Mouse (Mus musculus) right cerebral cortex, postnatal 10 days (tissue): ENCODE data around the gene Sorbs1.

Experiments used
- DNase-seq, 2 experiments: peaks; one replicate each; pipeline ENCODE4 v3.0.0; 2021; ENCODE audit warnings: low spot score in 2 of 2

Sorbs1 gene

DNA sequence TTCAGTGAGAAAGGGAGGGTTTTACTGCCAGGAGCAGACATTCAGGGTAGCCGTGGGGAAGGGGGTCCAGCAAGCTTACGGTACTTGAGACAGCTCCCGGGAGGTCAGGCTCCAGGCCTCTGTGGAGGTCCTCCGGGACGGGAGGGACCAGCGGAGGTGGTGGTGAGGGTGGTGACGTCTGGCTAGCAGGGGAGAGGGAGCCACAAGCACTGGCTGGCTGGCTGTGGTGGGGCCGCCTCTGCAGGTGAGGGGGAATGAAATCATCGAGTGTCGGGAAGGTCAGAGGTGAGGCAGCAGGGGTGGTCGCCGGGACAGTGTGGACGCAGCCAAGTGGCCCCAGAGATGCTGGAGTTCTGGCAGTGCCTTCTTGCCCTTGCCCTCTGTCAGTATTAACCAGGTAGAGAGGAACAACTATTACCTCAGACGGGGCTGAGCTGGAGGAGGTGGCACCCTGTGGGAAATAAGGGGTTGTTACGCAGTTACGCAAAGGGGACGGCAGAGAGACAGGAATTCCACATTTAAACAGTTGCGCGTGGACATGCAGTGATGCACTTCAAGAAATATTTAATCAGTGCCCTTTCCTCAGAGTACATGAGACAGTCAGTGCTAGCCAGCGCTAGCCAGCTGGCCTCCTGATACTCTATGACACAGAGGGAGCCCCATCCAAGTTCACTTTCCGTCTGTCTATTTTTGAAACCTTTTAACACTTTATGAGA is 136.9 kb downstream of the Sorbs1 start:
- DNase-seq = peak in 1 of 2 experiments; percentile 22

DNA sequence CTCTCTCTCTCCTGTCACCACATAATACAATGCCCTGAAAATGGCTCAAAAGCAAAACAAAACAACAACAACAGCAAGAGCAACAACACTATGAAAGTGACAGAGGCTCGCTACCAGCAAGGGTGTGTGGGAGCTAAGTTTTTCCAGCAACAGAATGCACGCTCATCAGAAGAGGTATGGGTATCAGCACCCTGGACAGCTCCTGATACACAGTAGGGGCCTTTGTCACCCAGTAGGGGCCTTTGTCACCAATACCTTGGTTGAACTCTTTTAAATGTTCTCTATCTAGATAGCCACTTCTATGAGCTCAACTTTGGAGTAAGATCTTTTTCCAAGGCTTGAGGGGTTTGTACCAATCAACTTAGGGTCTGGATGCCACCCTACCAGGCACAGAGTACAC is 138.9 kb downstream of the Sorbs1 start:
- no peak for DNase-seq

DNA sequence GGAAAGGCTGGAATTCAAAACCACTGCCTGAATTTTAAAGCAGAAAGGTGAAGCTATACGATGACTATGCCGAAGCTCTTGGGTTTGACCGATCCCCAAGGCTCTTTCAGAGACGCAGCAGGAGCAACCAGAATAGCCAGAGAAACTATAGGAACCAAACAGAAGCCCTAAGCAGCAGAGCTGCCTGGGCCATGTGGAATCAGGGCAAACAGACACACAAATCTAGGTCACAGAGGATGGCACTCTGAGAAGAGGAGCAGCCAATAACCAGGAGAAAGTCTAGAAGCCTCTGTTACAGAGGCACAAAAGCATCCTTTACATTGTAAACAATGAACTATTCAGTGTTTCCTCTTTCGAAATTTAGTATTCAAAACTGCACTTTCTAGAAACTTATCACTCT is 140.9 kb downstream of the Sorbs1 start:
- no peak for DNase-seq

DNA sequence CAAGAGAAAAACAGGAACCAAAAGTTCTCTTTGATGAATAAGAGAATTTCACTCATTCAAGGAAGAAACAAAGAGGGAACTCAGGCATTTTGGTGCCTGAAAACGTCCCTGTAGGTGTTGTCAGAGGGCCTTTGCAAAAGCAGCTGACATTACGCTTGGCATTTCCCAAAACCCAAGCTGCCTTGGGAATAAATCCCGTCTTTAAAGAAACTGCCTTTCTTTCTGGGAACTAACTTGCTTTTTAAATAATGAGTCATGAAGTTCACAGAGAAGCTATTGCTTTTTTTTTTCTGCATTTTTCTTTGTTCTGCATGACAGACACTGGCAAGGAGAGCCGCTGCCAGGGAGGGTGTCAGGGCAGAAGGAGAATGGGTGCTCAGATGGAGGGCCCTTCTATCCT is 141.7 kb downstream of the Sorbs1 start:
- DNase-seq = no peak

DNA sequence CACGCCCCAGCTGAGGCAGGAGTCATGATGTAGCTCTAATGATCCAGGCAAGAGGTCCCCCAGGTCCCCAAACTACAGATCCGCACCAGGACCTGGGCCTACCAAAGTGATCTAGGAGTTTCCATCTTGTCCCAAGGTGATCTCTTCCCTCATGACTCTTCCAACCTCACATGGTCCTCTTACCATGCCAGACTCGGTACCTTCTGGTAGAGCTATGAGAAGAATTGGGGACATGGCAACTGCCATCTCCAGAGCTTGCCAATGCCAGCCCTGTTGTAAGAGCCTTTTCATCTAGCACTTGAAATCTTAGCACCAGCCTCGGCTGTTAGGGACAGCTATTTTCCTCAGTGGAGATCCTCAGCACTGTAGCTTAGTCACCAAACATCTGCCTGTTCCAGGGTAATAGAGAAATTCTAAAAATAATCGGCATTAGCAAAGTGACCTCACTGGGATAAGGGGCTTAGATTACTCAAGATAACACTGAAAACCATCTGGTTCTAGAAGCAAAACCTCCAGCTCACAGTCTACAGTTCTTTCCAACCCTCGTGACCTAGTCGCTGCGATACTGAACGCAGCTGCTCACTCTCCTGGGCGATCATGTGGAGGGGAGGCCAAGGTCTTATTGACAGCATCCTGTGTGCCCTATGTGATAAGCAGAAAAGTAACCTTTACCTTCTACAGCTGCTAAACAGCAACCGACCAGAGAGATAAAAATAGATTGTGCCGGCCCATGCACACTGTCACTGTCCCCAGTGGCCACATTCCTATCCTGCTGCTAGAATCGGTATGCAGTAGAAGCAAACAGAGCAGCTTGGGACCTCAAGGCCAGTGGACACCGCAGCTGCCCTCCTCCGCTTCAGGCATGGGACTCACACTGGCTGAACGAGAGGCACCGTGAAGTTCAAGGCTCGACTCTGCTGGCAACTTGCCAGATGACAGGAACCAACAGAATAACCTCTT is 143.4 kb downstream of the Sorbs1 start:
- DNase-seq = no peak

DNA sequence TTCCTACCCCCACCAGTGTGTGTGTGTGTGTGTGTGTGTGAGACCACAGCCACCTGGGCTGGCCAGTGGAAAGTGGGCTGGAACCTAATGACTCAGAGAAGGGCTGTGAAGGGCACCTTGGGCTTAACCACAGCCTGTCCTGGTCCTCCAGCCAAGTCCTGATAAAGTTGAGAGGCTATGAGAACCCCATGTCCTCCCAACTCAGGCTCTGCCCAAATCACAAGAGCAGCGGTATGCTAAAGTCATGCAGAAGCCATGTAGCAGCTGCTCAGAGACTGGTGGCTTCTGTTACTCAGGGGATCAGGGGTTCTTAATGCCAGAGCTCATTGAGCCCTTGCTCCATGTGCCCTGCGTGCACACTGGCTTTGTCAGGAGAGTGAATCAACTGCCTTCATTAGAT is 145.1 kb downstream of the Sorbs1 start:
- DNase-seq = no peak

DNA sequence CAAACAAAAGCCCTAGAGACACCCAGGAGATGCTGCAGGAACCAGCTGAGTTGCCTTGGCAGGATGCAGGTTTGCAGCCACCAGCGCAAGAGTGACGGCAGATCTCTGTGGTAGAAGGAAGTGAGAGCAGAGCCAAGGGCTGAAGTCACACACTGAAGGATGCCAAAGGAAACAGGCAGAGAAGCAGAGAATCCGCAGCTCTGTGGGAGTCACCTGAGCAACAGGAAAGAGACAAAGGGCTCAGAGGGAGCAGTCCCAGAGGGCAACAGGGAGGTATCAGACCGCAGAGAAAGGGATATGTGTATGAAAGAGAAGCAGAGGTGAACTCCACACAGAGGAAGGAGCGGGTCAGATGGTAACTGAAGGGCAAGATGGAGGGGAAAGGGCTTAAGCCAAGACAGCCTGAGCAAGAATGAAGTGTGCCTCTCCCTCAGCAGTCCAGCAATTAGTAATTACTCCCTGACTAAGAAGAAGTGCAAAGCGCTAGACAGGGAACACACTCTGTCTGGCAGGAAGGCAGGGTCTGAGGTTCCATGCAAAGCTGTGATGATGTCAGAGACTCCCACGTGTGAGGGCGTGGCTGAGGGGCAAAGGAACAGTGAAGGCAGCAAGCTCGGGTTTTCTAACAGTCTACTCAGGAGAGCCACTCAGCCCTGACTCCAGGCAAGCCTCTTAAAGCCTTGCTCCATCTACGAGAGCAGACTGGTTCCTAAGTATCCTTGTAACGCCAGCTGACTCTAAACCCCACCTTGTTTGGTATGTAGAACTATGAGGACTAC is 147.2 kb downstream of the Sorbs1 start:
- DNase-seq = peak; percentile 62

DNA sequence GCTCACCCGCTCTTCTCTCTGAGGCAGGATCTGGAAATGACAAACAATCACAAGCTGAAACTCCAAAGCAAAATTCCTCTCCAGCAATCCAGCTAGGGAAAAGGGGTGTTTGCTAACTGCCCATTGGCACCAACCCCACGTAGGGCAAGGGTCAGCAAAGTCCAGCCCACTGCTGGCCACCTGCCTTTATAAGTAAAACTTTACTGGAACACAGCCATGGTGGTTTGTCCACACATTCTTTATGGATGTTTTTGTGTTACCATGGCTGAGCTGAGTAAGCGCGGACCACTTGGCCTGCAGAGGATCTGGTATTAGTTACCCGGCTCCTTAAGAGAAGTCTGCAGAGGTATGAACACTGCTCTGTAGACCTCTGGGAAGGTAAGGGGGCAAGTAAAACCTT is 148.4 kb downstream of the Sorbs1 start:
- DNase-seq = peak; percentile 61 to 64

DNA sequence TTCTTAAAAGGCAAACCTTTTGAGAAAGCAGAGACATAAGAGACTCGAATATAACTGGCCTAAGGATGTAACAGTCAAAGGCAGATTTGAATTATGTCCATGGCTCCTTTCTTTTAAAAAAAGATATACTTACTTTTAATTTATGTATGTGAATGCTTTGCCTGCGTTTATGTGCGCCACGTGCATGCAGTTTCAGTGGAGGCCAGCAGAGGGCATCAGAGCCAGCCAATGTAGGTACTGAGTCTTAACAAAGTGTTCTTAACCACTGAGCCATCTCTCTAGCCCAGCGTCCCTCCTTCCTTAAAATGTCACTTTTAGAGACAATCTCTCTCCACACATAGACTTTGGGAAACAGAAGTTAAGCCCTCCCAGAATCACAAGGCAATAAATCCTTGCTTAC is 150.1 kb downstream of the Sorbs1 start:
- DNase-seq = peak in 1 of 2 experiments; percentile 34

DNA sequence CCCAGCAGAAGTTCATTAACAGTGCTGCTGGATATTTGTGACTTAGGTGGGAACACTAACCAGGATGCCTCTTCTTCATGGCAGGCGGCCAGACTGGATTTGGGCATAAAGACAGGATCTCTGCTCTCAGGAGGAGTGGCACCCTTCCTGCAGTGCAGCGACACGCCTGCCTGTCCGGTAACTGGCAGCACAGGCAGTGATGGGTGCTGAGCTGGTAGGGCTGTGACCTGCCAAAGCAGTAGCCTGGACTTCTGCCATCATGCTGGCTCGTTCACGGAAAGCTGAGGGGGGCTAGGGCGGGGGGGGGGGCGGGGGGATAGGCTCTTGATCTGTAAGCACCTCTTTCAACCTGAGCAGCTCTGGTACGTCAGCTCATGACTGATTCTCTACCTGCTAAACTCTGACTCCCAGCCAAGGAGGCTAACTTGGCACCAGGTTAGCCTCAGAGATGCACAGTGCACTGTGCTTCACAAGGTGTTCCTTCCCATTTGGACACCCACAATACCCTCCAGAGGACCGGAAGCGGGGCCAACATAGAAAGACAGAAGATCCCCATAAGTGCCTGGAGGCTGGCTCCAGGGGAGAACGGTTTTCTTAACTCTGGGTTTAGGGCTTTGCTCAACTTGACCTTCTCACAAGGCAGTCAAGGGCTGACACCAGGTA is 151.2 kb downstream of the Sorbs1 start:
- peak; percentile 60 to 64 for DNase-seq

DNA sequence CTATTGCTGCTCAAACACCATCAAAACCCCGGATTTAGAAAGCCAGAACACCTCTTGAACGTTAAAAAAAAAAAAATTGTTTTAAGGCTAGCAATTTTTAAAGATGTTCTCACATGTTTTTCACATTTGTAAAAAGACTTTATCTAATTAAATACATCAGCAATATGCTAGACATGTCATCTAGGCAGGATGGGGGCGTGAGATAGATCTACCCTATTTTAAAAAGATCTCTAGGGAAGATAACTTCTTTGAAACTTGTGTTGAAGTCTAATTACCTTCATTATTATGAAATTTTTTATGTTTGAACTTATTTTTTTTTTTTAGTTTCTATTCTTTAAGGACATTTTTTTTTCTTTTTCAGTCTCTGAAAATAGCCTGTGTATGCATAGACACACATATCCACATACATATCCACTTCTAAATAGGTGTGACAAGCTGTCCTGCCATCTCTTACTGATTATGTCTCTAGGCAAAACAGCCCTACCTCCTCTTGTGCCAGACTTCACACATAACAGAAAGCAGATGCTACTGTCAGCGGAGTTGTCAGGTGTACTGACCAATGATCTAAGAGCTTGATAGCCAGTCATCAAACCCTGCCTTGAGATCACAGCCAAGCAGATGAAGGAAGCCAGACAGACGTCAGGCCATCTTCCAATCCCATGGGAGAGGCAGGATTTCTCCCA is 153.7 kb downstream of the Sorbs1 start:
- no peak for DNase-seq

DNA sequence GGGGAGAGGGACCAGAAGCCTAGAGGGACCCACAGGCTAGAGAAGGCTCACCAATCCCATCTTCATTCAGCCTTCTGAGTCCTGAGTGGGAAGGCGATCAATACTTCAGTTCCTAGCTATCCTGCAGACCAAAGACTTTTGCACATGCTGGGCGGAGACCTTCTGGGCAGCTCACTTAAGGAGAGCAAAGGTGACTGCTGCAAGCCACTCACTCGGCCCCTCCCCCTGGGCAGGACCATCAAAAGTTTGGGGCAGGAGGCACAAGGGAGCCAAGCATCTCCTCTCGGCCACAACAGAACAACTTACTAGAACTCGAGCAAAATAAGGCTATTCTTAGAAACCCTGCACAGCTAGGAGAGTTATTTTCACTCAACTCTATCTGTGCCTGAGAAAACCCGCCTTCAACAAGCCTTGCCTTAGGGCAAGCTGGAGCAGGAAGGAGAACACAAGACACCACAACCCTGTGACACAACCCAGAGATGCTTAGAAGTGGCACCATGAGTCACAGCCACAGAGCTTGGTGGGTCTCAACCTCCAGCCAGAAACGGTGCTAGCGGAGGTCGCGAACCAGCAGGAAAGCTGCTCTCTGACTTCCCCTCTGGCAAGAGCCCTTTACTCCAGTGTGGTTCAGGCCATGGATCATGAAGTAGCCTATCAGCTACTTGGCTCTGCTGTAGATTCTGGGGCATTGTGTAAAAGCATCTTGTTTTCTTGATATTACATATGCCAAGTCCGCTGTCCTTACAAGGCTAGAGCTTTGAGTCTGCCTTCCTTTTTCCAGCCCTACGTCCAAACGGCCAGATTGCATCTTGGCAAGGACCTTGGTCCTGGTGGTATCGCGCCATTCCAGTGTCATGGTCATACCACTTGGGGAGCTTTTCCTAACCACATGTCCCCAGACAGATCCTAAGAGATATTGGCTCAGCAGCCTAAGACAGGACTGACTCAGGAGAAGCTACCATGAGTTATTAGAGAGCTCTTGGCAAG is 156.8 kb downstream of the Sorbs1 start:
- DNase-seq = no peak

DNA sequence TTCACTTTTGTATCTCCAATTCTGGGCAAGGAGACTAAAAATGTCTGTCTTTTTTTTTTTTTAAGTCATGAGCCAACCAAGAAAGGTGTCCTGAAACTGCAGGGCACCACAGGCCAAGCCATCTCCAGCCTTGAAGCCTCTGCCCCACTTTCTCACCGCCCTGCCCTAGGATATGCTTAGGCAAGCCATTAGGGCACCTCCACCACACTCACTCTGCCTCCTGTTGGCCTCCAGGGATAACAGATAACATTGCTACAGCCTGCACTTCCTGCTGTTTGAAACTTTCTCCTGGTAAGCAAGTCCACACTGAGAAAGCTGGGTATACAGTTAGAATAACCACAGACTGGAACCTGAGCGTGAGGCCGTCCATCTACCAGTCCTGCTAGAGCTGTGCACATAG is 158.5 kb downstream of the Sorbs1 start:
- no peak for DNase-seq

DNA sequence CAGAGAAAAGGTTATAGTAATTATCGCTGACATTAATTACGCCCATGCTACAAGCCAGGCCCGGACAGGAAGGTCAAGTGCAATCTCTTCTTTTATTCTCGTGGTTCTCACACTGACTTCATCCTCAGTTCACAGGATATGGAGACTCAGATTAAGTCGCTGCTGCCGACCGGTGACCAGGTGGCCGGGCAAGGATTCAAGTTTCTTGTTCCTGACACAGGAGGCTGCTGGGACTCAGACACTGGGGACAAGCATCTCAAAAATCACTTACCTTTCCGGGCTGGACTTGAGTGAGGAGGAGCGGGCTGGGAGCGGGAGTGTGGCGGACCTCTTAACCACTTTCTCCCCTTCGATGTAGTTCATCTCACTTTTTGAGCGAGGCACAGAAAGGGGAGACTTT is 161.6 kb downstream of the Sorbs1 start:
- DNase-seq = no peak

DNA sequence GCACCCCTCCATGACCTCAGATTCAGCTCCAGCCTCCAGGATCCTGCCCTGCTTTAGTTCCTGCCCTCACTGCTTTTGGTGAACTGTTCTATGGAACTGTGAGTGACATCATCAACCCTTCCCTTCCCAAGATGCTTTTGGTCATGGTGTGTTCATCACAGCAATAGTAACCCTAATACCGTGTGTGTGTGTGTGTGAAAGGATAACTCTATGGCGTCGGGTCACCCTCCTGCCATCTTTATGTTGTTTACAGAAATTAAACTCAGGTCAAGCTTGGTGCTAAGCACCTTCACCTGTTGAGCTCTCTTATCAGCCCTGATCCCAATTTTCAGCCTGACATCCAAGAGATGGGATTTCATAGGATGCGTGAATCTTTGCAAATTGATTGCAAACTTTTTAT is 162.7 kb downstream of the Sorbs1 start:
- DNase-seq = no peak

DNA sequence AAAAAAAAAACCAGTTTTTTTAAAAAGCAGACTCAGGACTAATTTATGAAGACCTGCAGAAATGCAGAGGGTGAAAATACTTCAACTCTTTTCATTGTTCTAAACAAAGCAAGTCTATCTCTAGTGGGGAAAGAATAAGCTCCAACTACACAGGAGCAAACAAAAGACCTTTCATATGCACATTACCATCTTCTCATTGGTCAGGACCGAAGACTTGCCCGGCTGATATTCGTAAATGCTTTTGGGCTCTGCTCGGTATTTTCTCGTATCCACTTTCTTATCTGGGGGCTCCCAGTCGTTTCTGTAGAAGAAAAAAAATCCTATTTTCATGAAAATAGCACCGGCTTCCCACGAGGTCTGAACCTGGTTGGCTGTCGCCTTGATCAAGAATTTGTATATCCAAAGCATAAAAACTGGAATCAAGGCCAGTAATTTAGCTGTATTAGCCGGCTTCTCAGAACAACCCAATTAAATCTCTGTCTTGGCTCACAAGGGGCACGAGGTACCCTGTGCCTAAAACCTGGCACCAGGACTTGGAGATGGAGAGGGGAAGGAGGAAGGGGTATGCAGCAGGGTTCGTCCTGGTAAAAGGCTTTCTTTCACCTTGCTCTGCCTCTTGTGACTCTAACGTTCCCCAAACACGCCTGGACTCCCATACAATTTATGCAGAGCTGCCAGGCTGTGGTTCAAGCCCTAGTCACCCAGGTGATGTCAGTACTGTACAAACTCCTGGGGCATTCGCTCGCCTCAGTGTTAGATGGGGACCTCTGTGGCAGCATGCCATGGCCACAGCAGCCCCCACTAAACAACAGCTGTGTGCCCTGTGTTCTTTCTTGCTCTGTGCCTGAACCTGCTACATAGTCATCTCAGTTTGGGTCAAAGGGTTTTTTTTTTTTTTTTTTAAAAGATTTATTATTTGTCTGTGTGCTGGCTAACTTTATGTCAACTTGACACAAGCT is 163.6 kb downstream of the Sorbs1 start:
- no peak for DNase-seq

DNA sequence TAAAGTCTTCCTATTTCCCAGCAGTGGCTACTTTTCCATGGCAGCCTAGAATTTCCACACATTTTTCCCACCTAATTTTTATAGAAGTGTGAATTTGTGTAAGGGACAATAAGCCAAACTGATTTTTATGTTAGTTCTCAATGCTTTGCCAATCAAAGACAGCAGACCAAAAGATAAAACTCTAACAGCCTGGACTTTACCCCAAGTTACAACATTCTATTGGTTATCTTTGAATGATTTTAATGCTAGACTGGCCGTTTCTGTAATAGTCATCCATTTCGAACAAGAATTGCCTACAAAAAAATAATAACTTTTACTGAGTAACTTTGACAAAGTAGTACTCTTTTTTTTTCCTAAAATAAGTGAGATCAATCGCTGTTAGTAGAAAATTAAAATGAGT is 164.3 kb downstream of the Sorbs1 start:
- DNase-seq = no peak

DNA sequence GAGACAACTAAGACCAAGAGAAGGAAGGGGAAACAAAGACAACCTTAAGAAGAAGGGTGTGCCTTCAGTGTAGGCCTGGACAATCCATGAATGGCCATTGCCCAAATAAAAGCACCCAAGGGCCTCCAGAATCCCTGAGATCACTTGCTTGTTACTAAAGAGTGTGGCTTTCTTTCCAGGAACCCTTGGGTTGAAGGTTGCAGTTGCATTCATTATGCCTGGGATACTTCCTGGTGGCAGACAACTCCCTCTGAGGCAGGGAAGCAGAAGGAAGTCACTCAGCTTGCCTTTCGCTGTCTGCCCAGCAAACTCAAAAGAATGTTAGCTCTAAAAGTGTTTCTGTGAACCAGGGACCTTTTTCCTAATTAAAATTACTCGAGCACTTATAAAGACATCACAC is 164.9 kb downstream of the Sorbs1 start:
- DNase-seq = no peak

DNA sequence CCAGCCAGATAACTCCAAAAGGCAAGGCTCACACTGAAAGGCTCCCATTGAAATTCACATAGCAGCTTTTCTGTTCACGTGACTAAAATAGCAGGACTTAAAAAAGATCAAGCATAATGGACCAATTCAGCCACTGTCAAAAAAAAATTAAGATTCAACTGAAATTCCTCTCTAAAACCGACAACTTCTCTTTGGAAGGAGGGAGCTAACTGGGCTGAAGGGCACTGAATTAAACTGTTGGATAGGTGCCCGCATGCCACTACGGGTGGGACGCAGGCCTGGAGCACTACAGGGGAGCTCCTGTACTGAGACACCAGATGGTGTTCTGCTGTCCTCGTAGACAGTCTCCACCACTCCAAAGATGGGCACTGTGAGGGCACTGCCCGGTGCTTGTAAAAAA is 165.4 kb downstream of the Sorbs1 start:
- peak; percentile 72 to 76 for DNase-seq
